Mouse (Mus musculus) forebrain, embryonic 15.5 days (tissue): ENCODE data around the gene Camsap2. TPM values are rescaled to one million over a fixed set of nuclear protein-coding genes. Genes with fewer than 3 reads are reported as not detected.

Experiments
- polyA plus RNA-seq: library from polyadenylated mRNA; unstranded; fragments of >200 nt; fragmentation: Nextera tagmentation; extraction: Ambion mirVana; gene quantifications from 2 replicates; pipeline ENCODE4 v1.2.1, GENCODE M21; 2015

Gene Camsap2
- polyA plus RNA-seq, 1 experiment from 2014 or later, result 27.8 TPM

Other genes starting within 250 kb of the Camsap2 start
- gene Kif21b, start 214.7 kb downstream of the Camsap2 start, polyA plus RNA-seq, result 71.9 and 75.0 TPM in 2 replicates
- not detected in 2 replicates for gene Mroh3, start 133.3 kb downstream of the Camsap2 start, polyA plus RNA-seq
- 4.4 and 6.6 TPM in 2 replicates for gene Inava, start 111.8 kb downstream of the Camsap2 start, polyA plus RNA-seq
- gene Gpr25, start 85.2 kb downstream of the Camsap2 start, polyA plus RNA-seq, result 0.34 and 0.41 TPM in 2 replicates
- 17.4 and 18.4 TPM in 2 replicates for gene Ddx59, start 69.2 kb upstream of the Camsap2 start, polyA plus RNA-seq
- gene Kif14, start 120.2 kb upstream of the Camsap2 start, polyA plus RNA-seq, result 2.3 and 2.6 TPM in 2 replicates